Mouse (Mus musculus): ENCODE results near the gene Frmd8.

DNA sequence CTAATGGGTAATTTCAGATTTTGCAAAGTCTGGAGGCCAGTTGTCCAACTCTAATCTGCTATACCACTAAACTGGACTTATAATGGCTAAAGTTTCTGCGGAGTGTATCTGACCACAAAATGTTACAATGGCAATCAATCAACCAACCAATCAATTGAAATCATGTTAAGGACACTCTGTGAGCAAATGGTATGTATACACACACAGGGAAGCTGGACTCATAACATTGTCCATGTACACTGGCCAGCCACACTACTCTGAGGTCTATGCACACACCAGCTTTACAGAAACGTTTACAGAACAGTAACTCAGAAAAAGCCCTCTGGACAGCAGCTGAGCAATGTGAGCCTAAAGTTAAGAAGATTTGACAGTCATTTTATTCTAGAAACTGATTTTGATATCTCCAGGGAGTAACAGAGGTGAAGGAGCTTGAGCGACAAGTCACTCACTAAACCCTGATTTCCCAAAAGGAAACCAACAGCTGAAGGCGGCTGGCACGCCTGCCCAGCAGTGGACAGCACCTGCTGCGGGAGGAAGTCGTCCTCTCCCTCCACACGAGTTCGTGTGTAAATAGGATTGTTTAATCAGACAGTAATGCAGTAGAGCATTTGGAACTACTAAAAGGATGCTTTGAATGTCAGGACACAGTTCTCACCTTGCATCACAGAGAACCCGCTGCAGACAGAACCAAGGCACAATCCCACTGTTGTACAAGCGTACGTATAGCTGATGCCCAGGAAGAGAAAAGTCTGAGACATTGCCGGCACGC is 35.6 kb downstream of the Frmd8 start:
- TF ChIP-seq ZNF384 (IDR thresholded peaks at IDR 0.05; ENCODE audit: low read depth, low read length) (no peak), CHD2 (IDR thresholded peaks at IDR 0.05; ENCODE audit: low read depth, low read length) (no peak), HCFC1 (IDR thresholded peaks at IDR 0.05; ENCODE audit: borderline replicate concordance, insufficient read depth, low read length) (no peak)
